Mouse (Mus musculus) adrenal gland, postnatal 14 days (tissue): ENCODE measurements around the gene Cldn8. TPM values are rescaled to one million over a fixed set of nuclear protein-coding genes. Genes with fewer than 3 reads are reported as not detected.

Source experiments
- DNase-seq: peaks from one replicate; pipeline ENCODE4 v3.0.0; 2021; ENCODE audit warnings: mixed read lengths
- long read RNA-seq, 2 experiments: library from polyadenylated mRNA; stranded (forward); transcript quantifications; one replicate each; pipeline ENCODE4 v2.0.0; 2021
- total RNA-seq: library from RNA; stranded (reverse); gene quantifications from 2 replicates; pipeline ENCODE4 v1.2.3, GENCODE M21; 2021

Gene Cldn8
- not detected in 2 replicates for total RNA-seq
- long read RNA-seq, experiment 1: 0 reads
- long read RNA-seq, experiment 2: 0 reads

- no peak for DNase-seq
These were observed at the start of gene Cldn8 for GRCm38 (mm10) chr16:88563045-88563913. TSS of gene Cldn8 (minus strand) at chr16:88563183.

- DNase-seq: no peak
These were observed 49.7 kb upstream of the Cldn8 start for GRCm38 (mm10) chr16:88612712-88613111.

GRCm38 (mm10) chr16:88611922-88612321 is 48.9 kb upstream of the Cldn8 start, which contains the start of gene Krtap24-1:
TSS of gene Krtap24-1 (minus strand) at chr16:88612279.
- no peak for DNase-seq

GRCm38 (mm10) chr16:88604570-88604969 is 41.6 kb upstream of the Cldn8 start:
- DNase-seq: no peak

- DNase-seq: no peak
These were observed 39.5 kb upstream of the Cldn8 start for GRCm38 (mm10) chr16:88602464-88602863.

GRCm38 (mm10) chr16:88600303-88600702 is 37.3 kb upstream of the Cldn8 start:
- no peak for DNase-seq

GRCm38 (mm10) chr16:88599504-88600237 is 36.7 kb upstream of the Cldn8 start:
- no peak for DNase-seq

- DNase-seq: peak; percentile 5
These were observed 29.8 kb upstream of the Cldn8 start for GRCm38 (mm10) chr16:88592758-88593157.

- no peak for DNase-seq
These were observed 20.4 kb upstream of the Cldn8 start for GRCm38 (mm10) chr16:88583338-88583737.

- no peak for DNase-seq
These were observed 13.1 kb upstream of the Cldn8 start for GRCm38 (mm10) chr16:88575885-88576679.

- DNase-seq: no peak
These were observed 10.0 kb upstream of the Cldn8 start for GRCm38 (mm10) chr16:88572904-88573404.

GRCm38 (mm10) chr16:88570136-88570535 is 7.2 kb upstream of the Cldn8 start:
- no peak for DNase-seq

- DNase-seq: no peak
These were observed 6.7 kb upstream of the Cldn8 start for GRCm38 (mm10) chr16:88569732-88570131.

- DNase-seq: no peak
These were observed 6.1 kb upstream of the Cldn8 start for GRCm38 (mm10) chr16:88569096-88569495.

GRCm38 (mm10) chr16:88561617-88562164 is 1.3 kb downstream of the Cldn8 start:
- no peak for DNase-seq

- DNase-seq: peak; percentile 14
These were observed 20.5 kb downstream of the Cldn8 start for GRCm38 (mm10) chr16:88542488-88542887.

- no peak for DNase-seq
These were observed 23.0 kb downstream of the Cldn8 start for GRCm38 (mm10) chr16:88539841-88540487.

- DNase-seq: no peak
These were observed 51.6 kb downstream of the Cldn8 start for GRCm38 (mm10) chr16:88511348-88511747.
